Mouse (Mus musculus) urinary bladder, postnatal 14 days (tissue): ENCODE measurements around the gene Ano2.
A peak's percentile ranks its signal among the peaks of the same experiment; 100 is the strongest.

ENCODE experiments used
- DNase-seq: peaks from one replicate; pipeline ENCODE4 v3.0.0; 2021; ENCODE audit warnings: low spot score

Gene Ano2

DNA sequence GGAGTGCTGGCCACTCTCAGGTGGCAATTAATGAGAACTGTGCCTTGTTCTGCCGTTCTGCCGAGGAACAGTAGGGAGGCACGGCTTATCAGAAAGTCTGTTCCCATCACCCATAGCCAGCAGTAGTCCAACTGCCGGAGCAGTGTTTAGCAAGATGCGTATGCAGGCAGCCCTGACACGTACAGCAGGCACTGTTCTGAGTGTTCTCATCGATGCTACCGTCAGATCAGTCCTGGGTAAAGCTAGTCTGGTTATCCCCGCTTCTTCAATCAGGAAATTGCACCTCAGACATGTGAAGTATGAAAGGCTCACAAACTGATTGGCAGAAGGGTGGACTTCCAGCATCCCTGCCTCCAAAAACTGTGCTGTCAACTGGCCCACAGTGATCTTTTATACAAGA, 224.2 kb downstream of the Ano2 start:
- DNase-seq: no peak

GRCm38 (mm10) chr6:125922746-125923145, 232.5 kb downstream of the Ano2 start:
- DNase-seq: no peak

GRCm38 (mm10) chr6:125924979-125925378, 234.8 kb downstream of the Ano2 start:
- no peak for DNase-seq

- no peak for DNase-seq
Measured at GRCm38 (mm10) chr6:125925861-125926260, 235.6 kb downstream of the Ano2 start.

- peak; percentile 26 for DNase-seq
Measured at GRCm38 (mm10) chr6:125931926-125932325, 241.7 kb downstream of the Ano2 start.

DNA sequence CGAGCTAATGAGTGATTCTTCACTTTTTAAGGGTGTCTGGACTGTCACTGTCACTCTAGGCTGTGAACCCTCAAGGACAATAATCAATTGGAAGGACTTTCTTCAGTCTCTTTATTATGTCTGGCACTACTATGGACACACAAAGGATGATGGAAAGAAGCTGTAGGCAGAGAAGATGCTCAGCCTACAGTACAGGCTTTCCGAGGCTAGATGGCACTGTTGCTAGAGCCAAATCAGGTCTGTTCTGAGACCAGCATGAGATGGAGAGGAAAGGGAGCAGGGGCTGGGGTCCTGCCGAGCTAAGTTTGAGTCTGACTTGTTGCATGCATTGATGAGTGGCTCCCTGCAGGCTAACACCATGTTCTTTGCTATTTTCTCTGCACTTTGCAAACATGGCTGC, 264.7 kb downstream of the Ano2 start:
- DNase-seq: peak; percentile 23

GRCm38 (mm10) chr6:125973551-125973950, 283.3 kb downstream of the Ano2 start:
- DNase-seq: no peak

DNA sequence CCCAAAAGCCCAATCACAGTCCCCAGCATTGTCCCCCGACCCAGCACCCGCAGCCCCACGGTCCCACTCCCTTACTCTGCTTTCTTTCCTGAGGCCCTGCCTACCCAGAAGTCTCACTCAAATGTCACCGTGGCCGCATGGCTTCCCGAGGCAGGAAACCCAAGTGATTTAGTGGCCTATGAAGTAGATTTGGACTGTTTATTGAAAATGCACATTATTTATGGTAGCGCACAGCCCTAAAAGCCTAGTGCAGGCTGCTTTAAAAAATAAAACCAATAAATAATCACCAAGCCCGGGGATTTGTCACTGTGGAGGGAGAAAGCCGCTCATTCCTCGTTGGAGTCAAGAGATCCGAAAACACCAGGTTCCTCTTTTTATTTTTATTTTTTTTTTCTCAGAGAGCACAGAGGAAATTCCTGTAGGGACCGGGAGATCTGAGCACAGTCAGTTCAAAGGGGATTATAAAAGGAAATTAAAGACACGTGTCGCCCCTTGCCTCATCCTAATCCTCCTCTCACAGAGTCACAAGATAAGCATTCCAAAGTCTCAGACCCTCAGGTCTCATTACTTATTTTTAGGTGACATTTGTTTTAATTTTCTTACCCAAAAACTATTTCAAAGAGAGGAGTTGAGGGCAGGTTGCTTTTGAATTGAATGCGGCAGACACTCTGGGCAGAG, 285.7 kb downstream of the Ano2 start:
- no peak for DNase-seq

DNA sequence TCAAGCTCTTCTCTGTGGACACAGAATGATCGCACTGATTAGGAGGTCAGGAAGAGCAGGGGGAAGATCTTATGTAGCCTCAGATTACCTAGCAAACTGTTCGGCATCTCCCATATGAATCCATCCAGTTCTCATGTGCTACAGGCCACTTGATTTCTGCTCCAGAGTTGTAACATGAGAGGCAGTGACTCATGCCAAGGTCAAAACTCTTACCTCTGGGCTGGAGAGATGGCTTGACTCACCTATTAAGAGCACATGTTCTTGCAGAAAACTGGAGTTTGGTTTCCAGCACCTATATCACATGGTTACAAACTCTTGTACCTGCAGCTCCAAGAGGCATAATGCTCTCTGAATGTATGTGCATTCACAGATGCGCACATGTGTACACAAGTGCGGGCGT, 289.4 kb downstream of the Ano2 start:
- DNase-seq: no peak

- no peak for DNase-seq
Measured at GRCm38 (mm10) chr6:125984050-125984449, 293.8 kb downstream of the Ano2 start.

DNA sequence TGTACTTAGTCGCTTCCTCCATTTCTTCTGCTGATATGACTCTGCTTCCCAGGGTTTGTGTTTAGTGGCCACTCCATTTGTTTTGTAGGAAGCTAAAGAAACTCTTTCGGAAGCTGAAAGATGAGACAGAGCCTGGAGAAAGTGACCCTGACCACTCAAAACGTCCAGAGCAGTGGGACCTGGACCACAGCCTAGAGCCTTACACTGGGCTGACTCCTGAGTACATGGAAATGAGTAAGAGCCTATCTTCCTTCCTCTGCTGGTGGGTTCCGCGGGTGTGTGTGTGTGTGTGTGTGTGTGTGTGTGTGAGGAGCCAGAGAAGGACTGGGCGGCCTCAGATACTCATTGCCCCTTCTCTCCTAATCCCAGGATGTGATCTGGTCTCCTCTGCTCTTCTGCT, 302.5 kb downstream of the Ano2 start:
- no peak for DNase-seq

DNA sequence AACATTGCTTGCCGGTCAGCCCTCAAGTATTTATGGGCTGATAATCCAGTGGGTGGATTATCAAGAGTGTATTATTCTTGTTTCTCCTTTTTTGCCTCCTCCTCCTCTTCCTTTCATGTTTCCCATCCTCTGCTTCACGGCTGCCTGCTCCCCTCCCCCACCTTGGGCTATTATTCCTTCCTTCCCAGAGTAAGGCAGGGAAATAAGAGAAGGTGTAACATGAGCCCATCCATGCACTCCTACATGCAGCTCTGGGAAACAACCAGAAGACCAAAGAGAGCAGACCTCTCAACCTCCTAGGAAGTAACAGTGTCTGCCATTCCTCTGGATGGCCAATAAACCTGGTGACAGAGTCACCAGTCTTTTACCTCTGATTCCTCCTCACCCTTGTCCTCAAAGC, 311.6 kb downstream of the Ano2 start:
- DNase-seq: no peak

- no peak for DNase-seq
Measured at GRCm38 (mm10) chr6:126003002-126003742, 313.0 kb downstream of the Ano2 start.

GRCm38 (mm10) chr6:126006647-126007046, 316.4 kb downstream of the Ano2 start:
- no peak for DNase-seq

DNA sequence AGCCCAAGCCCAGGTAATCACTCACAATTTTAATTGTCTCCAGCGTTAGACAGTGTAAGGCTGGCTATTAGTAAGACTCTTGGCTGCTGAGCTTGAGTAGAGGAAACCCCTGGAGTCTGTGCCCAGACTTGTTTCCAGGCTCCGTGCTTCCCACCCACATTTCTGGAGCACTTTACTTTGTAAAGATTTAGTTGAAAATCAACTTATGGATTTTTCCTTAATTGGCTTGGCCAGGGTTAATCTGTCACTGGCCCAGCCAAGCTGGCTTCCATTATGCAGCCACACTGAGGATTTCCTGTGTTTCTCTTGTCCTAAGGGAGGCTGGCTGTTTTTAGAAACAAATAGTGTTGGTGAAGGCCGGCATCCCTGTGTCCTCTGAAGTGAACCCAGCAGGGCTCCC, 318.9 kb downstream of the Ano2 start:
- no peak for DNase-seq

DNA sequence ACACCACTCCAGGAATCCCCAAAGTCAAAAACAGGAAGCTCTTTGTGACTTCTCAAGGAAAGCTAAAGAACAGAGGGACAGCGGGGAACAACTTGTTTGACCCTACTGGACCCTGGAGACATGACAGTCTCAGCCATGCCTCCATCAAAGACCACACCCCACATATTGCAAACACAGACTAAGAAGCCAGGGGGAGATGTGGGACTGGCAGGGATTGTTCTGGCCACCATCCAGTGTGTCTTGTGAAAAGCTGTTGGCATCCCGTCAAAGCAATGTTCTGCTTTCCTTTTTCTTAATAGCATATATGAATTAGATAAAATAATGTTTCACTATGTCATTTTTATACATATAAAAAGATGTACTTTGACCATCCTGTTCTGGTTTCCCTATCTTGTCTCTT, 326.8 kb downstream of the Ano2 start:
- DNase-seq: no peak

DNA sequence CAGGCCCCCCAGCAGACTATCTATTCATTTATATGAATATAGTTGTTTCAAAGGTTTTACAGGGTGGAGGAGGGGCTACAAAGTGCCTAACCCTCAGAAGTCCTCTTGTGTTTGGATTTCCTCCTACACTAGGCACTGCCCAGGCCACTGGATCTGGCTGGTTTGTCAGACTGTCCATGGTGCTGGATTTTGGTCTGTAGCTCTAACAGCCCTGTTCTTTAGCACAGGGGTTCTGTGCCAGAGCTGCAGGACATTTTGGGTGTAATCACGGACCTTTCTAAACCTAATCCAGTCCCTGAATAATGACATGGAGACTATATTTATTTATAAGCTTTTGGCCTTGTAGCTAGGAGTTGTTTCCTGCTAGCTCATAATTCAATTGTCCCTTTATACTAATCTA, 328.2 kb downstream of the Ano2 start:
- DNase-seq: no peak

- DNase-seq: peak; percentile 19
Measured at GRCm38 (mm10) chr6:126033693-126034402, 343.6 kb downstream of the Ano2 start.

GRCm38 (mm10) chr6:126034403-126034724, 344.1 kb downstream of the Ano2 start:
- DNase-seq: no peak

DNA sequence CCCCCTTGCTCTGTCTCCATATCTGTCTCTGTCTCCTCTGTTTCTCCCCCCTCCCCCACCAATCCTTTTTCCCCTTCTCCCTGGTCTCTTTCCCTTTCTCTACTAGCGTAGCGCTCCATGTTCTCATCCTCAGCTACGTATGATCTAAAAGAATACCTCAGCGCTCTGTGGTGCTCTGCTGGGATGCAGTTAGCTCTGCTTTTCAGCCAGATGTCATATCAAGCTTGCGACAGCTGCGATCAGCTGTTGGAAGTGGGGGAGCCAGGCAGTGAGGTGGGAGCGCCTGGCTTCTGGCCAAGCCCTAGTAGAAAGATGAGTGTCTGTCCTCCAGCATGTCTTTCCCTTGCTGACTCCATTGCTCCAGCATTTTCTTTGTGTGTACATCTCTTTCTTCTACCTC, 344.5 kb downstream of the Ano2 start:
- no peak for DNase-seq

GRCm38 (mm10) chr6:126035621-126036020, 345.4 kb downstream of the Ano2 start:
- no peak for DNase-seq

DNA sequence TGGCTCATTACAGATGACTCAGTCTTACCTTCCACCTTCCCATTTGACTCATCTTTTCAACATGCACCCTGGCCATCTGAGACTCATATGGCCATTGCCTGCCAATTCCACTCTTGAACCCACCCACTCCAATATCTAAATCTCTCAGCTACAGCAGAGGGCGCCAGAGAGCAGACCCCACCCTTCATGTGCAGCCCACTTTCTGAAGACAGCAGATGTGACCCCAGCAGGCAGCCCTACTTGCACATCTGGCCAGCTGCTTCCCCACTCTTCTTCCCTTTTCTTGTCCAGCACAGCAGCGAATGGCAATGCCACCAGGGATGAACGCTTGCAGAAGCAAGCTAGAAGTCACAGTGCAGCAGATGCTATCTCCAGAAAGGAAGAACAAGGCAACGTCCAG, 355.7 kb downstream of the Ano2 start:
- peak; percentile 7 for DNase-seq

GRCm38 (mm10) chr6:126048206-126048605, 358.0 kb downstream of the Ano2 start:
- DNase-seq: no peak
